Mouse (Mus musculus) G1E-ER4 (cell line): ENCODE data around the gene Gm20388. TPM values are rescaled to one million over a fixed set of nuclear protein-coding genes. Genes with fewer than 3 reads are reported as not detected.

Experiments used
- GATA1 ChIP-seq: IDR thresholded peaks from one replicate; pipeline ENCODE4 v1.8.0; 2012; ENCODE audit warnings: low read length, inconsistent platforms
- polyA plus RNA-seq: library from polyadenylated mRNA; stranded (reverse); fragments of >175 nt; gene quantifications from 2 replicates; pipeline ENCODE4 v1.2.3, GENCODE M21; 2012

Gm20388 gene
- polyA plus RNA-seq, 1 experiment = not detected

DNA sequence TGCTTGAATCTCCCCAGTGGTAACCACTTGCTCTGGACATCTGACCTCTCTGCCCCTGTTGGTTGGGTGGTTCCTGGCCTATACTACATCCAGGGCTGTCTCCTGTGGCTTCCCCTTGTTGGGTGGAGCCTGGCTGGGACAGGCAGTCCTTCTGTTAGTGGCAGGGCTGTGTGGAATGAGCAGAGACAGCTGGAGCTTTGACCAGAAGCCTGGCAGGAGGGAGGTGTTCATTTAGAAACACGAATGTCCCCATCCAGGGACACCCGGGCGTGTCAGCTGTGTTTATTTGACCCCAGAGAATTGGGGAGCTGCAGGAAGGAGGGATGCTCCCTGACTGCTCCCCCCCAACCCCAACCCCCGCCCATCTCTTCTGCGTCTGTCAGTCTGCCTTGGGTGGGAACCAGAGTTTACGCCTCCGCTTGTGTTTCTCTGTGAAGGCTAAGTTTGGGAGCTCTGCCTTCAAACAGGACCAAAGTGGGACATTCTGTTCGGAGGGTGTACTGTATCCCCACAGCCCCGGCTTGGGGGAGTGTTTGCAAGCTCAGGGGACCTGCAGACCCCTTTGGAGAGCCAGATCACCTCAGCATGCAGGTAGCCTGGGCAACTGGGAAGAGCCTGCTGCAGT, 340.9 kb downstream of the Gm20388 start:
- no peak for TF ChIP-seq GATA1

DNA sequence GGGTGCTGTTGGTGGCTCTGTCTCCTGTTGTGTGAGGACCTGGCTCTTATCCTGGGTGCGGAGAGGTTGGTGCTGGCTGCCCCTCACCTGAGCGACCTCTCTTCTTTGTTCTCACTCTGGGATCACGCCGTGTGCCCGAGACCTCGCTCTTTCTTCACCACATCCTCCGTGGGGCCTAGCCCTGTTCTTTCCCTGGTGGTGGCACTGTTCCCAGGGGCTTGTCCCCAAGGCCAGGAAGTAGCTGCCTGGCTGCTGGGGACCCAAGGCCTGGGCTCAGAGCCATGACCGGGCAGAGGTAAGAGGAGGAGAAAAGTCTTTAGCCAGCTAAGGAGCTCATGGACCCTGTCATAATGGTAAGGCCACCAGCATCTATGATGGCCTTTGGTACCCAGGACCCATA, 343.0 kb downstream of the Gm20388 start:
- TF ChIP-seq GATA1 = no peak

GRCm38 (mm10) chr8:120255406-120255987, 344.9 kb downstream of the Gm20388 start:
- no peak for TF ChIP-seq GATA1

- no peak for TF ChIP-seq GATA1
Measured at GRCm38 (mm10) chr8:120256958-120257357, 346.3 kb downstream of the Gm20388 start.

- TF ChIP-seq GATA1 = no peak
Measured at GRCm38 (mm10) chr8:120259206-120259605, 348.6 kb downstream of the Gm20388 start.

DNA sequence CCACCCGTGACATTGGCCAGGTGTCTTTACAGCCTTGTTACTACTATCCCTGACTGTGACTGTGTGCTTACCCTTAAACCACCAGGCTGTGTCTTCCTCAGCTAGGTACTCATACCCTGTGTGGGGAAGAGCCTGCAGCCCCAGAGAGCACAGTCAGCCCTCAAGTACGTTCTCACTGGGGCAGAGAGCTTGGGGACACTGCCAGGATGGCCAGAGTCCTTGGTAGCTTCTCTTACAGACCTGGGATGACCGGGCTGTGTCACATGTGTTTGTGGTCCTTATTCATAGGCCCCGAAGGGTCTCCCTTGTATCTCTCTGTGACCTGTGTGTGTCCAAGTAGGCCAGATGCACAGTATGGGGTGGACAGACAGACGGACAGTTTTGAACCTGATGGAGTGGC, 350.0 kb downstream of the Gm20388 start:
- TF ChIP-seq GATA1 = no peak

- no peak for TF ChIP-seq GATA1
Measured at GRCm38 (mm10) chr8:120261338-120262120, 350.9 kb downstream of the Gm20388 start.

DNA sequence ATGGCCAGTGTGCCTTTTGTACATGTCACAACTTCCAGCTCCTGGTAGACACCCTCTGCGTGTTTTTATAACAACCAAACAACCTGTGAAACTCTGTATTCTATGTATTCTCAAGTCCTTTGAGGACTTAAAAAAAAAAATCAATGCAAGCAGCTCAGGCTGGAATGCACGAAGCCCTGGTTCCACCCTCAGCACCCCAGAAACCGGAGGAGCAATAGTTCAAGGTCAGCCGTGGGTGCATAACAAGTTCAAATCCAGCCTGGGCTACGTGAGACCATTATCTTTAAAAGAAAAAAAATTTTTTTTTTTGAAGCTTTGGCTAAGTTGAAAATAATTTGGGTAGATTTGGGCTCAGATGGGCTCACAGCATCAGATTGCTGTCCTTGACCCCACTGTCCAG, 353.2 kb downstream of the Gm20388 start:
- no peak for TF ChIP-seq GATA1

- TF ChIP-seq GATA1 = no peak
Measured at GRCm38 (mm10) chr8:120264388-120264943, 353.8 kb downstream of the Gm20388 start.

DNA sequence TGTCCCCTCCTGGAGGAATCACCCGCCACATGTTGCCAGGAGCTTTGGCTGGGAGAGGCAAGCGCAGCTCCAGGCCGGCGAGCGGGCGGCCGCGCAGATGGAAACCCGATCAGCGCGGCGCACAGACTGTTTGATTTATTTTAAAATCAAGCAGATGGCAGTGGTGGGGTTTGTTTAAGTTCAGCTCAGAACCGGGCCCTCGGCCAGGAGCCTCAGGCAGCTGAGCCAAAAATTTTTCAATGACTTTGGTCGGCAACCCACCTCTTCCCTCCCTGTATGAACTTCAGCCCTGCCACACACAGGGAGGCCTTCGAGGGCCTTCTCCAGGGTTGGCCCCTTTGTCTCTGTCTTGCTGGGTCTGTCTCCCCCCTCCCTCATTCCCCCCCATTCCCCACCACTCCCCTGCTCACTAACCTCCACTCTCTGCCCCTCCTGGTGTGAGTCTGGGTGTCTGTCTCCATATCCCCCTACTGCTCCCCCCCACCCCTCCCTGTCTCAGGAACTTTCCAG, 354.4 kb downstream of the Gm20388 start:
- no peak for TF ChIP-seq GATA1

DNA sequence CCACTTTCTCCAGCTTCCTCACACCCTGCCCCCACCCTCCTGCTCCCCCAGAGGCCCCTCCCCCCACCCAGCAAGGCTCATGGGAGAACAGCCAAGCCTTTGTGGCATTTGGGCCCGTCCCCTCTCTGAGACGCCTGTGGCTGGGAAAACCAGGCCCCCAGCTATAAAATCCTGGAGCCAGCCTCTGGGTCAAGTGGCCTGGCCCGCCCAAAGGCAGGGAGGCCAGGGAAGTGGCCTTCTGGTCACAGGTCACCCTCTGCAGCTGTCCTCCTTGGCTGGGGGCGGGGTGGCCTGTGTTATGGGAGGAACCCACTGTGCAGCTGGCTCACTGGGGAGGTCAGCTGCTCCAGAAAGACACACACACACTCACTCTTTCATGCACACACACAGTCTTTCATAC, 354.8 kb downstream of the Gm20388 start:
- TF ChIP-seq GATA1 = no peak

- TF ChIP-seq GATA1 = no peak
Measured at GRCm38 (mm10) chr8:120268541-120268980, 357.9 kb downstream of the Gm20388 start.

- TF ChIP-seq GATA1 = no peak
Measured at GRCm38 (mm10) chr8:120270449-120270848, 359.8 kb downstream of the Gm20388 start.

GRCm38 (mm10) chr8:120273430-120273829, 362.8 kb downstream of the Gm20388 start:
- TF ChIP-seq GATA1 = no peak

DNA sequence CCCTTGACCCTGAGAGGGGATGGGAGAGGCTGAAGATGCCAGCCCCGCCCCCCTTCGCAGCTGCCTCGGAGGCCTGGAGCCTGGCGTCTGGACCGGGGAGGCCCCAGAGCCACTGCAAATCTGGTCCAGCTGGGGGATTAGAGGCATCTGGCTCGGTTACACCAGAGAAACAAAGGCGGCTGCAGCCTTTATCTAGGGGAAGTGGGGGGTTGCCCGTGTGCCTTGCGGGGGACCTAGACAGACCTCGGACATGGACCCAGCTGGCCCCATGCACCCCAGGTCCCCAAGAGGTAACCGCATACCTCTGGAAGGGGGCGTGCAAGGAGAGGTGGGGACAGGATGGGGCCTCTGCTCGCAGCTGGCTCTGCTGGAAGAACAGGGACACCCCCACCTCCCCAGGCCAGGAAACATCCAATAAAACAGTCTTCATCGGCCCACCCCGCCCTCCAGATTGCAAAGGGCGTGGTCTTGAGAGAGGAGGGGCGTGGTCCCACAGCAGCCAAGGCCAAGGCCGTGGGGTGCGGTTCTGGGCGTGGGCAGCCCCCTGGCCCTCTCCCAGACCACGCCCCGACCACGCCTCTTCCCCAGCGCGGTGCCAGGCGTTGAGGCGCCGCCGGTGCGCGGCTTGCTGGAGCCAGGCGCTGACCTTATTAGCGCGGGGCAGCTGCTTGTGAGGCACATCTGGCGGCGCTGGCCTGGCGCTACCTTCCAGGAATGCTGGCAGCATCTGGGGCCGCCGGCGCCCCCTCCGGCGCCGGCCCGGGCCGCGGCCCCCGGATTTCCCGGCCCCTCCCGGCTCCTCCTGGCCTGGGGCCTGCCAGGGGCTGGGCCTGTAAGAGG, 365.6 kb downstream of the Gm20388 start:
- TF ChIP-seq GATA1 = no peak
